Mouse (Mus musculus) Muller cell, postnatal 12 days (primary cell): ENCODE measurements around the gene Ogn.
"Not testable (repeated sequence)": the region's sequence is repeated elsewhere in the genome, so short reads cannot be mapped to it uniquely, and the experiment has no call there.

Experiments used
- DNase-seq: peaks from one replicate; pipeline ENCODE4 v3.0.0-alpha.2; 2015; ENCODE audit errors: inconsistent ontology term

Gene Ogn

GRCm38 (mm10) chr13:49607714-49608113, at the start of gene Ogn:
Gene Ogn (plus strand): TSS chr13:49608046.
- peak; percentile 84 for DNase-seq

GRCm38 (mm10) chr13:49559185-49559584, 48.7 kb upstream of the Ogn start:
- DNase-seq: no peak

- DNase-seq: no peak
Observed at GRCm38 (mm10) chr13:49560886-49561285, 47.0 kb upstream of the Ogn start.

GRCm38 (mm10) chr13:49564347-49564746, 43.5 kb upstream of the Ogn start:
- DNase-seq: no peak

- no peak for DNase-seq
Observed at GRCm38 (mm10) chr13:49570371-49570770, 37.5 kb upstream of the Ogn start.

- DNase-seq: no peak
Observed at GRCm38 (mm10) chr13:49571418-49571817, 36.4 kb upstream of the Ogn start.

GRCm38 (mm10) chr13:49581541-49582530, 26.0 kb upstream of the Ogn start, which contains the start of gene Omd:
Gene Omd (plus strand): TSS chr13:49582462.
- peak; percentile 67 for DNase-seq

- peak; percentile 62 for DNase-seq
Observed at GRCm38 (mm10) chr13:49583859-49584258, 24.0 kb upstream of the Ogn start.

- DNase-seq: peak; percentile 51
Observed at GRCm38 (mm10) chr13:49584307-49585005, 23.4 kb upstream of the Ogn start.

- no peak for DNase-seq
Observed at GRCm38 (mm10) chr13:49586062-49586461, 21.8 kb upstream of the Ogn start.

GRCm38 (mm10) chr13:49602541-49602940, 5.3 kb upstream of the Ogn start:
- not testable (repeated sequence) for DNase-seq

GRCm38 (mm10) chr13:49603603-49604002, 4.2 kb upstream of the Ogn start:
- DNase-seq: no peak

GRCm38 (mm10) chr13:49608589-49609322, 910 bp downstream of the Ogn start:
- no peak for DNase-seq

GRCm38 (mm10) chr13:49617021-49617420, 9.2 kb downstream of the Ogn start:
- DNase-seq: no peak

GRCm38 (mm10) chr13:49618365-49618764, 10.5 kb downstream of the Ogn start:
- no peak for DNase-seq

- no peak for DNase-seq
Observed at GRCm38 (mm10) chr13:49623216-49623615, 15.4 kb downstream of the Ogn start.

- DNase-seq: no peak
Observed at GRCm38 (mm10) chr13:49628167-49628566, 20.3 kb downstream of the Ogn start.

- no peak for DNase-seq
Observed at GRCm38 (mm10) chr13:49629076-49629475, 21.2 kb downstream of the Ogn start.

GRCm38 (mm10) chr13:49639965-49640364, 32.1 kb downstream of the Ogn start:
- no peak for DNase-seq

- no peak for DNase-seq
Observed at GRCm38 (mm10) chr13:49642650-49643049, 34.8 kb downstream of the Ogn start.

- DNase-seq: peak; percentile 51
Observed at GRCm38 (mm10) chr13:49643669-49644362, 36.0 kb downstream of the Ogn start.
